Mouse (Mus musculus) midbrain, embryonic 10.5 days (tissue): ENCODE measurements around the gene E2f3. TPM values are rescaled to one million over a fixed set of nuclear protein-coding genes. Genes with fewer than 3 reads are reported as not detected.

ENCODE experiments used
- DNase-seq: peaks from one replicate; pipeline ENCODE4 v3.0.0-alpha.2; 2017; ENCODE audit warnings: low spot score
- H3K27ac ChIP-seq: fragments of 300-500 bp; sonication (generic); replicated peaks from 2 replicates; pipeline ENCODE4 v1.5.1; 2016; ENCODE audit warnings: mild to moderate bottlenecking
- H3K27me3 ChIP-seq: fragments of 300-500 bp; sonication (generic); 2 replicates; pipeline ENCODE4 v1.6.1; 2016; ENCODE audit warnings: low read depth, mild to moderate bottlenecking; ENCODE audit not compliant: poor library complexity, severe bottlenecking
- H3K36me3 ChIP-seq: fragments of 300-500 bp; sonication (generic); 2 replicates; pipeline ENCODE4 v1.6.1; 2016; ENCODE audit warnings: mild to moderate bottlenecking, moderate library complexity
- H3K4me1 ChIP-seq: fragments of 300-500 bp; sonication (generic); 2 replicates; pipeline ENCODE4 v1.6.1; 2016
- H3K4me3 ChIP-seq: fragments of 300-500 bp; sonication (generic); 2 replicates; pipeline ENCODE4 v1.5.1; 2016; ENCODE audit warnings: mild to moderate bottlenecking, moderate library complexity
- H3K9me3 ChIP-seq: fragments of 300-500 bp; sonication (generic); replicated peaks from 2 replicates; pipeline ENCODE4 v1.6.1; 2016; ENCODE audit warnings: mild to moderate bottlenecking
- WGBS: fragments of 180-500 bp; shearing (Covaris S2); methylation state at CpG from one replicate; pipeline ENCODE4 v1.1.7; 2016; 5-methylcytosine and 5-hydroxymethylcytosine counted together
- polyA plus RNA-seq: library from polyadenylated mRNA; unstranded; fragments of >200 nt; fragmentation: Nextera tagmentation; extraction: Ambion mirVana; gene quantifications from 2 replicates; pipeline ENCODE4 v1.2.1, GENCODE M21; 2016

The E2f3 gene
- polyA plus RNA-seq, 1 experiment from 2014 or later = 20.4 TPM

DNA sequence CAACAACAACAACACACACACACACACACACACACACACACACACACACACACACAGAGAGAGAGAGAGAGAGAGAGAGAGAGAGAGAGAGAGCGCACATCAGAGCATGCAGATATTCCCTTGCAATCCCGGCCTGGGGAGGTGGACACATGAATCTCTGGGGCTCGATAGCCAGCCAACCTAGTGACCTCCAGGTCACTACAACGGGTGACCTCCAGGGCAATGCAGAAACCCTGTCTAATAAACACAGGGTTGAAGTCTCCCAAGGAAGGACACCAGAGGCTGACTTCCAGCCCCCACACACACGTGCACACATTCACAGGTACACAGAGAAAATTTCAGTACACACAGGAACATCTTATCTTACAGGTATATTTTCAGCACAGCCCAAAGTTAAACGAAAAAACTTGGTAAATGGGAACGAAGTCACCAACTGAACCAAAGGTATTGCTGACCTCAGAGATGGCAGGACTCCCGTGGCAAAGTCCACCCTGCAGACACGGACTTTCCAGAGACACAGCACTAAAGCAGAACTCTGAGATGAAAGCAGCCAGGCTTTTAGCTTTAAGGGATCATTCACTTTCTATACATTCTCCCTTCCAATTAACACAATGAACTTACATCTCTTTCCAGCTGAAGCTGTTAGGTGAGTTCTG, 40.8 kb downstream of the E2f3 start:
- Histone ChIP-seq H3K27ac (no peak overlapping the region), H3K9me3 (no peaks in the 10 kb centered on the region), H3K4me1 (peaks cover 3% of the 10 kb centered on the region; the same call in 1 of the 2 replicates), H3K4me3 (no peak overlapping the region), H3K27me3 (no peaks in the 10 kb centered on the region), H3K36me3 (peaks cover 76% of the 10 kb centered on the region)
- DNase-seq = no peak
- 75% methylated on average over 9 of the region's 9 CpGs for WGBS

DNA sequence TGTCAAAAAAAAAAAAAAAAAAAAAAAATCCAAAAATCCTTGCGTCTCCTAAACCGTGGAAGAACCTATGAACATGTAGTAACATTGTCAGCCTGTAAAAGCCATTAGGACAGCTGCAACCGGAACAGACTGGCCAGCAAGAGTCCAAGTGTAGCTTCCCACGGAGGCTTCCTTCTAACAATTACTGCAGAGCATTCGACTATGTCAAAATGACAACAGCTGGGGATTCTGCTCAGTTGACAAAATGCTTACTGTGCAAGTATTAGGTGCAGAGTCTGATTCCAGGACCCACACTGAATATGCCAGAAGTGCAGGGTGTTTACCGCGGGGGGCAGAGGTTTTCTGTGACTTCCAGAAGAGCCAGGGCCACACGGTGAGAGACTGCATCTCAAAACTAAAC, 41.4 kb downstream of the E2f3 start:
- Histone ChIP-seq H3K36me3 (peaks cover 77% of the 10 kb centered on the region), H3K27me3 (no peaks in the 10 kb centered on the region), H3K4me3 (no peak overlapping the region), H3K27ac (no peak overlapping the region), H3K4me1 (peaks cover 3% of the 10 kb centered on the region; the same call in 1 of the 2 replicates), H3K9me3 (no peaks in the 10 kb centered on the region)
- DNase-seq = no peak
- WGBS = 94% methylated on average over 8 of the region's 8 CpGs

DNA sequence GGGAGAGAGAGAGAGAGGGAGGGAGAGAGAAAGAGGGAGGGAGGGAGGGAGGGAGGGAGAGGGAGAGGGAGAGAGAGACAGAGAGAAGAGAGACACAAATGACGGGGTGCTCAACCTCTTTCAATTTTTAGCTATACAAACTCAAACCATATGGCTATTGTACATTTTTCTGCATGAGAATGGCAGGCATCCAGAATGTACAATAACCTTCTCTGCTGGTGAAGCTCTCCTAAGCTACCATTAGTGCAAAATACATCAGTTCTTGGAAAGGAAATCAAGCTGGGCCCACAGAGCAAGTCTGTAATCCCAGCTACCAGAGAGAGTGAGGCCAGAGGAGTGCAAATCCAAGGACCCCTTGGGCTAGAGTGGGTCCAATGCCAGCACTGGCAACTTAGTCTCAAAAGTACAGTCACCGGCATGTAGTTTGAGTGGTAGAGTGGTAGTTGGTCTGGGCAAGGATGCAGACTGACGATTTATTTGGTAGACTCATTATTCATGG, 42.3 kb downstream of the E2f3 start:
- H3K27me3 ChIP-seq = no peaks in the 10 kb centered on the region
- peaks cover 79% of the 10 kb centered on the region for H3K36me3 ChIP-seq
- DNase-seq = no peak
- peaks cover 3% of the 10 kb centered on the region; the same call in 1 of the 2 replicates for H3K4me1 ChIP-seq
- H3K27ac ChIP-seq = no peak overlapping the region
- WGBS = 93% methylated on average over 3 of the region's 3 CpGs
- no peak overlapping the region for H3K4me3 ChIP-seq
- no peaks in the 10 kb centered on the region for H3K9me3 ChIP-seq

DNA sequence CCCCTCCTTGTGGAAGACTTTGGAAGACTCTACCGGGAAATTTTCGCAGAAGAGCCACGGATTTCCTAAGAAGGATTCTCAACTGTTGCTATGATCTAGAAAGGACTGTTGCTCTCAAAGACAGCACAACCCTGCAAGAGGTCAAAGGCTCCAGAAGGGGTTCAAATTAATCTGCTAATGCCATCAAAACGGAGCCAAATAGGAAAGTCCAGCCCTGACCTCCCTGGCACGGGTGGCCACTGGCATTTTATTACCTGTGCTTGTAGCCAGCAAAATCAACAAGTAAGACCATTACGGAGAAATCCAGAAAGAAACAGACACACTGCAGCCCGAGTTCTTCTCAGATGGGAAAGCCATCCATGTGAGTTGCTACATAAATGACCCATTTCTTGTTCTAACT, 45.8 kb downstream of the E2f3 start:
- peaks cover 95% of the 10 kb centered on the region for H3K36me3 ChIP-seq
- WGBS = 91% methylated on average over 7 of the region's 7 CpGs
- peaks cover 4% of the 10 kb centered on the region; the same call in 1 of the 2 replicates for H3K9me3 ChIP-seq
- no peak overlapping the region for H3K4me3 ChIP-seq
- H3K4me1 ChIP-seq = no peaks in the 10 kb centered on the region
- H3K27me3 ChIP-seq = no peaks in the 10 kb centered on the region
- no peak for DNase-seq
- no peak overlapping the region for H3K27ac ChIP-seq

DNA sequence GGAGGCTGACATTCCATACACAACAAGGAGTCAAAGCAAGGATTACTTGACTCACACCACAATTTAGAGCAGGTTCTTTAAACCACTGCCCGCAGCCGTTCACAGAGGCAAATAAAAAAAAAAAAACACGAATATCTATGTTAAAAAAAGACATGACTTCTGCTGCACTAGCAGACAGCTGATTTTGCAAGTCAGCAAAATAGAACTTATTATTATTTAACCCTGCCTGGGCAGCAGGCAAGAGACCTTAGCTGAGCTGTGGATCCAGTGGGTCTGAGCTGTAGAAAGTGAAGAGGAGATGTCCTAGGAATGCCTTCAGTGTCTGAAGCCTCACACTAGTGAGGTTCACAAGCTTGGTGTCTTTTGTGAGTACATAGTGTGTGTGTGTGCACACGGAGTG, 46.5 kb downstream of the E2f3 start:
- no peak overlapping the region for H3K27ac ChIP-seq
- no peaks in the 10 kb centered on the region for H3K27me3 ChIP-seq
- no peak for DNase-seq
- no peak overlapping the region for H3K4me3 ChIP-seq
- peaks cover 92% of the 10 kb centered on the region for H3K36me3 ChIP-seq
- no peaks in the 10 kb centered on the region for H3K4me1 ChIP-seq
- H3K9me3 ChIP-seq = peaks cover 4% of the 10 kb centered on the region; the same call in 1 of the 2 replicates
- WGBS = 97% methylated on average over 4 of the region's 4 CpGs

DNA sequence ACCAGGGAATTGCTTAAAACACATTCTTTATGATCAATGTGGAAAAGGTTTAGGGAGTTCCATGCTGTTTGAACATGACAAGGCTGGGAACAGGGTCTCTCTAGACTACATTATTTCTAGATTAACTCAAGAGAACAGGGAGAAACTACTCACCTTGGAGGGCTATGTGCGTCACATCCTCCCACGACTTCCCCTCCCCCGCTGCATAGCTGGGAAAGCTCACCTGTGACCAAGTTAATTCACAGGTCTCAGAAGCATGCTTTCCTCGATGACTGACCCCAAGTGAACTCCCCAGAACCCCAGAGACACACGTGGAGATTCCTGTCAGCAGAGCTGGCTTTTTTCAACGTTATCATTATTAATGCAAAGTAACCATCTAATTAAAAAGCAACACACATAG, 47.1 kb downstream of the E2f3 start:
- no peaks in the 10 kb centered on the region for H3K4me1 ChIP-seq
- H3K27ac ChIP-seq = no peak overlapping the region
- no peak for DNase-seq
- WGBS = 92% methylated on average over 6 of the region's 6 CpGs
- H3K4me3 ChIP-seq = no peak overlapping the region
- H3K36me3 ChIP-seq = peaks cover 90% of the 10 kb centered on the region
- H3K9me3 ChIP-seq = peaks cover 4% of the 10 kb centered on the region; the same call in 1 of the 2 replicates
- no peaks in the 10 kb centered on the region for H3K27me3 ChIP-seq

DNA sequence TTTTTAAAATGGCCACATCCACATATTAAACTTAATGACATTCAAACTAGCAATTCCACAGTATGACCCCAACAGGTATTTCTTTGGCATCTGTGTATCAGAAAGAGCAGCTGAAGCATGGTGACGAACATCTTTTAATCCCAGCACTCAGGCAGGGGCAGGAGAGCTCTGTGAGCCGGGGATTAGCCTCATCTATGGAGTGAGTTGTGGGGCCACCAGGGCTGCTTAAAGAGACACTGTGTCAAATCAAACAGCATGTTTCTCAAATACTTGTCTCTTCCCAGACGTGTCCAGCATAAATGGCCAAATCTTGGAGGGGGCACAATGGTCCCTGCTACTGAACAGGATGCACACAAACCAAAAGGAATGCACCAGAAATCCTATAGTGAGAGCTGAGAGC, 59.7 kb downstream of the E2f3 start:
- no peak overlapping the region for H3K27ac ChIP-seq
- no peaks in the 10 kb centered on the region for H3K9me3 ChIP-seq
- DNase-seq = no peak
- H3K27me3 ChIP-seq = no peaks in the 10 kb centered on the region
- peaks cover 8% of the 10 kb centered on the region for H3K4me1 ChIP-seq
- H3K4me3 ChIP-seq = no peak overlapping the region
- H3K36me3 ChIP-seq = peaks cover 49% of the 10 kb centered on the region
- WGBS = 65% methylated on average over 3 of the region's 3 CpGs

DNA sequence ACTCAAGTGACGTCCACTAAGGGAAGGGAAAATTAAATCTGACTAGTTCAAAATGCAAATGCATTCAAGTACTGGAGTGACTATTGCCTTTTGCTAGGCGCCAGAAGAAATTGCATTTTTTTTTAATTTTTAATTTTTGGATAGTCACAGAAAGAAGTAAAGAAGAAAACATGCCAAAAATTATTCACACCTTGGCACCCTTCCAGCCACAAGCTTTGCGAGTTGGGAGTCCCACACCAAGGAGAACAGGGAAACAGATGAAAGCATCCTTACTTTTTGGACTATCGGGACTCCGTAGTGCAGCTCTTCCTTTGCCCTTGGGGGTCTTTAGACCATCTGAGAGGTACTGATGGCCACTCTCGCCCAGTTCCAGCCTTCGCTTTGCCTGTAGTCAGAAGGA, 66.0 kb downstream of the E2f3 start:
- no peak for DNase-seq
- no peaks in the 10 kb centered on the region for H3K4me1 ChIP-seq
- H3K27me3 ChIP-seq = no peaks in the 10 kb centered on the region
- H3K9me3 ChIP-seq = no peaks in the 10 kb centered on the region
- H3K27ac ChIP-seq = no peak overlapping the region
- WGBS = 95% methylated on average over 7 of the region's 7 CpGs
- H3K4me3 ChIP-seq = no peak overlapping the region
- H3K36me3 ChIP-seq = peaks cover 77% of the 10 kb centered on the region

DNA sequence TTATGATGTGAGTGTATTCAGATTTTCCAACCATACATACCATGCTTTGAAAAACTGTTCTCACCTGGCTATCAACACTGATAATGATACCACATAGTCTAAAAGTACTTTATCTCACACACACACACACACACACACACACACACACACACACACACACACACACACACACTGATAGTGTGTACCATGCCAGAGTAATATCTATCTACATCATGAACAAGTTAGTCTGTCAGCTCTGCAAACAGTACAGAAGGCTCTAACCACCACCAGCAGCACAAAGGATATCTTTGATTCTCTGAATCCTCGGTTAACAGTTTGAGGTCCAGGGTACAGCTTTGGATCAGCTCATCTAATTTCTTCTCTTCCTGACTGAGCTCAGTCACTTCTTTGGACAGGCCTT, 69.3 kb downstream of the E2f3 start:
- H3K36me3 ChIP-seq = peaks cover 89% of the 10 kb centered on the region
- no peak overlapping the region for H3K27ac ChIP-seq
- H3K4me1 ChIP-seq = no peaks in the 10 kb centered on the region
- 90% methylated on average over 1 of the region's 1 CpGs for WGBS
- no peak overlapping the region for H3K4me3 ChIP-seq
- H3K27me3 ChIP-seq = no peaks in the 10 kb centered on the region
- no peak for DNase-seq
- no peaks in the 10 kb centered on the region for H3K9me3 ChIP-seq

DNA sequence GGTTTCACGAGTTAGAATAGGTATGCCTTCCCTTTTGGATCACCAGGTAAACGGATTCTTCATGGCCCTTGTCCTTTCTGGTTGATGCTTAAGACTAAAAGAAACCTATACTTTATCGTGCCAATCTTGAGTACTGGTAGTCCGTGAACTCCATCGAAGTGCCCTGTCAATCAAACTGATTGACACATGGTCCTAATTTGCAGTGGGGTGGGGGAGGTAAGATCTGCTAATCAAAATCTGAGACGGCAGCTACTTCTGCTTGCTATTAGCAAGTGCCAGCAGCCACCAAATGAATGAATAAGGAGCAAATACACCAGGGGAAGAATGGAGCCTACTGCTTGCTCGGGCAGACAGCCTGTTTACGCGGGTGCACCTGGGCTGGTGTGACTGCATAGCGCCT, 72.3 kb downstream of the E2f3 start:
- 85% methylated on average over 10 of the region's 10 CpGs for WGBS
- no peaks in the 10 kb centered on the region for H3K4me1 ChIP-seq
- H3K36me3 ChIP-seq = peaks cover 100% of the 10 kb centered on the region
- H3K27ac ChIP-seq = no peak overlapping the region
- no peak for DNase-seq
- H3K27me3 ChIP-seq = no peaks in the 10 kb centered on the region
- H3K9me3 ChIP-seq = peaks cover 2% of the 10 kb centered on the region; the same call in 1 of the 2 replicates
- H3K4me3 ChIP-seq = no peak overlapping the region

DNA sequence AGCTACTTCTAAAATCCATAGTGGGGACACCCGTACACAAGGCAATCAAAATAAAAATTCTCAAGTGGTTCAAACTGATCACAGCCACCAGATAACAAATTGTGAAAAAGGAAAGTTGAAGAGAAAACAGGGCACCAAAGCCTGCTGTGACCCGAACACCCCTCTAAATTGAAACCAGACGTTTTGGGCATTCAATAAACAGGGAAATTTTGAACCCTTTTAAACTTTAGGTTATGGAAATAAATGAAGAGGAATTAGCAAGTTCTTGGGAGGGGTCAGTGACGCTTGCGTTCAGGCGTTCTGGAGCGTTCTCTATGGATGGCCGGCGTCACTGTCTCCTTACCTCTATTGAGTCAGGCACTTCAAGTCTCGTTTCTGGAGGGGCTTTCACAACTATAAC, 72.8 kb downstream of the E2f3 start:
- Histone ChIP-seq H3K9me3 (peaks cover 6% of the 10 kb centered on the region; the same call in 1 of the 2 replicates), H3K27me3 (no peaks in the 10 kb centered on the region), H3K36me3 (peaks cover 100% of the 10 kb centered on the region), H3K4me1 (no peaks in the 10 kb centered on the region), H3K27ac (no peak overlapping the region), H3K4me3 (no peak overlapping the region)
- DNase-seq = no peak
- WGBS = 79% methylated on average over 10 of the region's 10 CpGs

DNA sequence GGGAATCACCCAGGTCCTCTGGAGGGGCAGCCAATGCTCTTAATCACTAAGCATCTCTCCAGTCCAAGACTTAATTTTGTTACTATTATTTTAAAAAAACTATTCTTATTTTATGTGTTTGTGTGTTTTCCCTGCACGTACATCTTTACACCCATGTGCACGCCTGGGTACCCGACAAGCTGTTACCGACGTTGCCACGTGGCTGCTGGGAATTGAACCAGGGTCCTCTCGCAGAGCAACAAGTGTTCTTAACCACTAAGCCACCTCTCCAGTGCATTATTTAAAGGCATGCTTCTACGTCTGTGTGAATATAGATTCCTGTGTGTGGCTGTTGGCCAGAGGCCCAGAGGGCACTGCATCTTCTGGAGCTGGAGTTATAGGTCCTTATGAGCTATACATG, 73.6 kb downstream of the E2f3 start:
- Histone ChIP-seq H3K4me1 (no peaks in the 10 kb centered on the region), H3K27me3 (no peaks in the 10 kb centered on the region), H3K4me3 (no peak overlapping the region), H3K9me3 (peaks cover 15% of the 10 kb centered on the region; the same call in 1 of the 2 replicates), H3K36me3 (peaks cover 100% of the 10 kb centered on the region), H3K27ac (no peak overlapping the region)
- WGBS = 96% methylated on average over 8 of the region's 8 CpGs
- no peak for DNase-seq

DNA sequence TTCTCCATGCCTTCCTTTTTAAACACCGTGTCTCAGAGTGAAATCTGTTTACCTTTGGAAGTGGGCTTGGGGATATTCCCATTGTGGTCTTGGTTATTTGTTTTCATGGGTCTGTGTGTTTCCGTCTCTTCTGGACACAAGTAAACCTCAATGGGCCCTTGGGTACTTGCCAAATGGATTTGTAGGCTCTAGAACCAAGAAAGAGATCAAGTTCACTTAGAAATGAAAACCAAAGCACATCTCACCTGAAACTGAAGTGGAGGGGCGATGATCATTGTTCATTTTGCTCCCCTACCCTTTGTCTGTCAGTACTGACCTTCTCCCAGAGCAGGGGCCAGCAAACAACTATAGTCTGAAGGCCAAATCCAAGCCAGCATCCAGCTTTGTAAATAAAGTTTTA, 74.7 kb downstream of the E2f3 start:
- WGBS = 94% methylated on average over 3 of the region's 3 CpGs
- H3K27me3 ChIP-seq = no peaks in the 10 kb centered on the region
- peaks cover 17% of the 10 kb centered on the region; the same call in 1 of the 2 replicates for H3K9me3 ChIP-seq
- H3K27ac ChIP-seq = no peak overlapping the region
- no peak for DNase-seq
- no peaks in the 10 kb centered on the region for H3K4me1 ChIP-seq
- peaks cover 100% of the 10 kb centered on the region for H3K36me3 ChIP-seq
- H3K4me3 ChIP-seq = no peak overlapping the region
